ENCODE assay signal across 9 mouse cellular contexts in the genomic region with DNA sequence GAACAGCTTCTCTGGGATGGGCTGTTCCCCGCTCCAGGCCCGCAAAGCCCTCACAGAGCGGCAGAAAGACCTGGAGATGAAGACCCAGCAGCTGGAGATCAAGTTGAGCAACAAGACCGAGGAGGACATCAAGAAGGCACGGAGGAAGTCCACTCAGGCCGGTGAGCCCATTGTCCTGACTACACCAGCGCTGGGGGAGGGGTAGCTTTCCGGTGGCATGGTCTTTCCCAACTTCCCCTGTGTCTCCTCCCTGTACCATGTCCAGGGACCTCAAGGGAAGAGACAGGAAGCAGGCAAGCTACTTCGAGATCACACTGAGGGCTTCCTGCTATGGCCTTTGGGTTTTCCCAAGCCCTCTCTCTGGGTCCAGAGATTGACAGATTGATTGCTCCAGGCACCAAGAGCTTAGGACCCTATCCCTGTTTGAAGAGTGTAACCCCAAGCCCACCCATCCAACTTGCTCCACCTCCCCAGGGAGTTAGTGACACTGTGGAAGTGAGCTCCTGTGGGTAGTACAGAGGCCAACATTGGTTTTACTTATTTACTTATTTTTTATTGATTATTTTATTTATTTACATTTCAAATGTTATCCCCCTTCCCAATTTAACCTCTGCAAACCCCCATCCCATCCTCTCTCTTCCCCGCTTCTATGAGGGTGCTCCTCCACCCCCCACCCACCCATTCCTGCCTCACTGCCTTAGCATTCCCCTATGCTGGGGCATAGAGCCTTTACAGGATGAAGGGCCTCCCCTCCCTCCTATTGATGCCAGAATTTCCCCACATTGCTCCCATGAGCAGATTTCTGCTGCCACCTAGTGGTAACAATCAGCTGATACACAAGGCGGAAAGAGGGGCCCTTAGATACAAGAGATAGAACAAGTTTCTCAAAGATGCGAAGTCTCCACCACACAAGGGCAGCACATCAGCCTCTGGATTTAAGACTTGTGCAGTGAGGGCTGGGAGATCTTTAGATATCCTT. TPM values are rescaled to one million over a fixed set of nuclear protein-coding genes. Genes with fewer than 3 reads are reported as not detected.
A peak's percentile ranks its signal among the peaks of the same experiment; 100 is the strongest.
DNase-seq lines count a peak whose midpoint lies in the region; ATAC-seq and TF ChIP-seq lines count a peak whose summit lies in the region.
"Had no signal": no experiment of that assay in that cellular context is flagged by ENCODE, and none has a peak within 500 bp of the region (broad histone marks: within the 10 kb centered on the region; RNA-seq: fewer than 3 reads in every experiment).

No protein-coding gene starts in this region.

- H3K27ac ChIP-seq in cortical plate, adult 2 months (ENCODE audit: insufficient read depth, low read length): no peak overlapping the region
- no peak overlapping the region for H3K27ac ChIP-seq in midbrain, embryonic 16.5 days (ENCODE audit: low read length)
- H3K27ac ChIP-seq: embryonic facial prominence, embryonic 12.5 days had no signal

- TF ChIP-seq POLR2A in cortical plate, adult 2 months (IDR thresholded peaks at IDR 0.05; ENCODE audit: extremely low read depth, insufficient read depth, low read length): no peak

- intact Hi-C loops in left cerebral cortex, postnatal 25 days (cut with DNase I): loop anchor here (2.0 to 10.0 kb wide), 3 partner anchors 23 to 561 kb away; no protein-coding TSS in a partner anchor

- peaks cover 11% of the 10 kb centered on the region for H3K4me1 ChIP-seq in cortical plate, adult 2 months (ENCODE audit: control insufficient read depth, insufficient read depth, low read length)
- H3K4me1 ChIP-seq in midbrain, embryonic 16.5 days (ENCODE audit: control insufficient read depth, insufficient read depth, low read length): no peaks in the 10 kb centered on the region
- H3K4me1 ChIP-seq: embryonic facial prominence, embryonic 12.5 days had no signal

- H3K4me2 ChIP-seq in midbrain, embryonic 16.5 days (ENCODE audit: low read length): no peak overlapping the region
- H3K4me2 ChIP-seq: embryonic facial prominence, embryonic 12.5 days had no signal

- ATAC-seq in midbrain, embryonic 16.5 days: peak; percentile 72
- ATAC-seq in erythroid progenitor cell, adult 5-6 weeks (replicated peaks; ENCODE audit: low FRiP score, poor library complexity, severe bottlenecking): no peak

- H3K9ac ChIP-seq in midbrain, embryonic 16.5 days (ENCODE audit: low read depth, low read length): no peak overlapping the region
- H3K9ac ChIP-seq: embryonic facial prominence, embryonic 12.5 days had no signal

- WGBS in midbrain, embryonic 16.5 days: 60% methylated on average over 12 of the region's 12 CpGs

- peak; percentile 63 to 71 for DNase-seq in left cerebral cortex, adult 18-20 months (ENCODE audit: low spot score in 2 of 2)
- no peak for DNase-seq in left cerebral cortex, adult 8-10 months (ENCODE audit: low spot score in 2 of 2)
- DNase-seq in NIH3T3 (ENCODE audit: low read depth): peak; percentile 88
- peak; percentile 71 for DNase-seq in heart, postnatal 4 days
- DNase-seq in left cerebral cortex, postnatal 25 days (ENCODE audit: low spot score in 2 of 2): peak; percentile 73 to 84

- H3K36me3 ChIP-seq in midbrain, embryonic 16.5 days (ENCODE audit: control insufficient read depth, insufficient read depth, low read length): no peaks in the 10 kb centered on the region; the same call in 1 of the 2 replicates
- H3K36me3 ChIP-seq: embryonic facial prominence, embryonic 12.5 days had no signal

- H3K9me3 ChIP-seq in midbrain, embryonic 16.5 days (replicated peaks; ENCODE audit: control insufficient read depth, low read length, poor library complexity, severe bottlenecking): no peaks in the 10 kb centered on the region
- H3K9me3 ChIP-seq: embryonic facial prominence, embryonic 12.5 days had no signal

- H3K4me3 ChIP-seq in cortical plate, adult 2 months (ENCODE audit: insufficient read depth, low read length): no peak overlapping the region
- no peak overlapping the region for H3K4me3 ChIP-seq in midbrain, embryonic 16.5 days (ENCODE audit: low read depth, low read length)
- H3K4me3 ChIP-seq: embryonic facial prominence, embryonic 12.5 days had no signal

- H3K27me3 ChIP-seq in midbrain, embryonic 16.5 days (ENCODE audit: control insufficient read depth, insufficient read depth, low read depth, low read length): no peaks in the 10 kb centered on the region
- H3K27me3 ChIP-seq: embryonic facial prominence, embryonic 12.5 days had no signal

- TF ChIP-seq CTCF in cortical plate, adult 2 months (IDR thresholded peaks at IDR 0.05; ENCODE audit: extremely low read depth, insufficient read depth, low read length): peak; percentile 82

RNA-seq across cellular contexts. Expression of a gene that starts 19.3 kb away (rescaled TPM):
- 1 to 10 TPM in 1 of 2 experiments, under 1 TPM in 1; 0.98 to 1.1 TPM for total RNA-seq in left cerebral cortex, adult 18-20 months (2021)
- 1 to 10 TPM in 2 of 4 experiments, under 1 TPM in 2; 0.72 to 2.4 (median 1.0) TPM for total RNA-seq in left cerebral cortex, adult 8-10 months (2022)
- polyA plus RNA-seq in cortical plate, adult 2 months (2012; rRNA removed): 1.3 and 2.1 TPM in 2 replicates
- total RNA-seq in heart, postnatal 4 days (2021): under 1 TPM in 1 of 2 experiments, not detected in 1; 0.26 TPM
- total RNA-seq in left cerebral cortex, postnatal 25 days (2021): 1 to 10 TPM; 1.1 TPM
- polyA plus RNA-seq in midbrain, embryonic 16.5 days (2015; fragmentation: Nextera tagmentation; extraction: Ambion mirVana): not detected in 2 replicates
- total RNA-seq in erythroid progenitor cell, adult 5-6 weeks (2015; ENCODE audit: low replicate concordance): not detected in 2 replicates
- total RNA-seq in erythroid progenitor cell, adult 5-6 weeks (2017; ENCODE audit: low replicate concordance): not detected in 2 replicates
- polyA plus RNA-seq: embryonic facial prominence, embryonic 12.5 days had no signal

Comparison
In these comparisons a context has a peak if more than half of its experiments do, and no peak if none do; other contexts are left out.
1. DNase-seq: peak in left cerebral cortex, adult 18-20 months (2 of 2), NIH3T3 (single experiment), heart, postnatal 4 days (single experiment) and left cerebral cortex, postnatal 25 days (2 of 2); none in left cerebral cortex, adult 8-10 months (0 of 2).